Mouse (Mus musculus) embryonic facial prominence, embryonic 15.5 days (tissue): ENCODE results near the gene Dmrt2. TPM values are rescaled to one million over a fixed set of nuclear protein-coding genes. Genes with fewer than 3 reads are reported as not detected.

Experiments used
- ATAC-seq: fragments of 200-750 bp; cut with Nextera tagmentation; 2 replicates; pipeline ENCODE4 v1.8.0; 2017; ENCODE audit warnings: low read depth, moderate TSS enrichment; ENCODE audit not compliant: insufficient number of reproducible peaks, low FRiP score, low TSS enrichment
- H3K27ac ChIP-seq: fragments of 300-500 bp; sonication (generic); replicated peaks from 2 replicates; pipeline ENCODE4 v1.5.1; 2015; ENCODE audit warnings: mild to moderate bottlenecking, inconsistent platforms
- H3K27me3 ChIP-seq: fragments of 300-500 bp; sonication (generic); 2 replicates; pipeline ENCODE4 v1.6.1; 2015; ENCODE audit warnings: inconsistent platforms
- H3K36me3 ChIP-seq: fragments of 300-500 bp; sonication (generic); 2 replicates; pipeline ENCODE4 v1.6.1; 2015; ENCODE audit warnings: mild to moderate bottlenecking, inconsistent platforms
- H3K4me1 ChIP-seq: fragments of 300-500 bp; sonication (generic); 2 replicates; pipeline ENCODE4 v1.6.1; 2015; ENCODE audit warnings: inconsistent platforms
- H3K4me2 ChIP-seq: fragments of 300-500 bp; sonication (generic); replicated peaks from 2 replicates; pipeline ENCODE4 v1.6.1; 2015; ENCODE audit warnings: mild to moderate bottlenecking, inconsistent platforms
- H3K4me3 ChIP-seq: fragments of 300-500 bp; sonication (generic); replicated peaks from 2 replicates; pipeline ENCODE4 v1.5.1; 2015; ENCODE audit warnings: mild to moderate bottlenecking, inconsistent platforms
- H3K9ac ChIP-seq: fragments of 300-500 bp; sonication (generic); 2 replicates; pipeline ENCODE4 v1.6.1; 2015; ENCODE audit warnings: inconsistent platforms
- H3K9me3 ChIP-seq: fragments of 300-500 bp; sonication (generic); replicated peaks from 2 replicates; pipeline ENCODE4 v1.6.1; 2016; ENCODE audit warnings: inconsistent platforms
- WGBS: fragments of 180-500 bp; shearing (Covaris S2); methylation state at CpG from one replicate; pipeline ENCODE4 v1.1.7; 2015; 5-methylcytosine and 5-hydroxymethylcytosine counted together
- polyA plus RNA-seq: library from polyadenylated mRNA; unstranded; fragments of >200 nt; fragmentation: Nextera tagmentation; extraction: Ambion mirVana; gene quantifications from 2 replicates; pipeline ENCODE4 v1.2.1, GENCODE M21; 2015

Gene Dmrt2
- 8.9 and 9.6 TPM in 2 replicates for polyA plus RNA-seq

DNA sequence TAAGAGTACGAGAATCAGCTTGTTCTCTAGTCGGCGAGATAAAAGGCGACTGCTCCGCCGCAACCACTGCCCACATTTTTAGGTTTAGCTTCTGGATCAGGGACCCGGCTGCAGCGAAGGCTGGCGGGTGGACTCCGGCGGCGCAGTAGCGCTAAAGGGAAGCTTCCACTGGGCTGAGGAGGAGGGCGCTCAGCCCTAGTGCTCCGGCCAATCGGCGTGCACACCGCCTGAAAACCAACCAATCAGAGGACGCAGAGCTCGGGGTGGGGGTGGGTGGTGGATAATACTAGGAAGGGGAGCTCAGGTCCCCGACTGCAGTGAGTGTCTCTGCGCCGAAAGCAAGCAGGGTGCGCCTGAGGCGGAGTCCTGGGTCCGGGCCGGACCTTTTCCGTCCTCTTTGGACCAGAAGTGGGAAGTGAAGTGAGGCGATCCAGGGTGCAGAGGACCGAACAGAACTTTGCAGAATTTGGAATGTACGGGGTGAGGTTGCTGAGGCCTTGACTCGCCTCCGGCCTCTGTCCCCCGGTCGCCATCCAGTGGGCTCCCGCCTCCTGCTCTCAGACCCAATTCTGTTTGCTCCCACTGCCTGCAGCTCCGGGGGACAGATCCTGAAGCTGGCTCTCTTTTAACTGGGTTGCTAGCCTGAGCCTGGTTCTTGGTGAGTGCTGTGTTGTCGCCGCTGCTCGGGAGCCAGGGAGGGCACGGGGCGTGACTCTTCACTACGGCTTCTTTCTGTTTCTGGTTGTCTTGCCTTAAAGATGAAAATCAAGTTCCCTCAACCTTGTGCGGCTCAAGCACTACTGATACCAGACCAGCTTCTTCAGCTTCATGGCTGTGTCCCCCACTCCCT is at the start of gene Dmrt2:
TSS of gene Dmrt2 (plus strand) at position 311 of the 850 bp plus-strand sequence.
- Histone ChIP-seq H3K27me3 (peaks cover 96% of the 10 kb centered on the region), H3K27ac (no peak within 1 kb of the TSS), H3K36me3 (no peaks in the 10 kb centered on the region), H3K9ac (no peak within 1 kb of the TSS), H3K4me2 (peak within 1 kb of the TSS; percentile 78), H3K4me3 (peak within 1 kb of the TSS; percentile 47), H3K4me1 (peaks cover 18% of the 10 kb centered on the region), H3K9me3 (no peaks in the 10 kb centered on the region)
- under 1% methylated on average over 44 of the region's 44 CpGs for WGBS
- ATAC-seq: peak; percentile 95

DNA sequence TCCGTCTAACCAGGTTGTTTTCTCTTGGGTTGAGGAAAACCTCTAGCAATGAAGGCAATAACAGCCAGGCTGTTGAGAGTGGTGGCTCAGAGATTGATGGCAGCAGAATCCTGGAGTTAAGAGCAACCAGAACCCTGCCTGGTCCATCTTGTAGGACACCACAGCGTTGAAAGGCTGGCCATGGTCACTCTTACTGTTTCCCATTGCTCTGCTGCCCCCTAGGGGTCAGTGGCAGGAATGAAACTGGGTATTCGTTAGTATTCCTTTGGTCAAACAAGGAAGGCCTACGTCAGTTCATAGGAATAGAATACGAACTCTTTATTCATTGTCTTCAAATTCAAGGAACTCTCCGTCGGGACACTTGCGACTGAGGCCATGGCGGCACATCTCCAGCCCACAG is 43.7 kb upstream of the Dmrt2 start:
- peaks cover 52% of the 10 kb centered on the region for H3K27me3 ChIP-seq
- H3K27ac ChIP-seq: no peak overlapping the region
- H3K9me3 ChIP-seq: no peaks in the 10 kb centered on the region
- no peak overlapping the region for H3K9ac ChIP-seq
- H3K36me3 ChIP-seq: no peaks in the 10 kb centered on the region
- no peak overlapping the region for H3K4me3 ChIP-seq
- 14% methylated on average over 9 of the region's 9 CpGs for WGBS
- no peak overlapping the region for H3K4me2 ChIP-seq
- no peak for ATAC-seq
- H3K4me1 ChIP-seq: no peaks in the 10 kb centered on the region; the same call in 1 of the 2 replicates

DNA sequence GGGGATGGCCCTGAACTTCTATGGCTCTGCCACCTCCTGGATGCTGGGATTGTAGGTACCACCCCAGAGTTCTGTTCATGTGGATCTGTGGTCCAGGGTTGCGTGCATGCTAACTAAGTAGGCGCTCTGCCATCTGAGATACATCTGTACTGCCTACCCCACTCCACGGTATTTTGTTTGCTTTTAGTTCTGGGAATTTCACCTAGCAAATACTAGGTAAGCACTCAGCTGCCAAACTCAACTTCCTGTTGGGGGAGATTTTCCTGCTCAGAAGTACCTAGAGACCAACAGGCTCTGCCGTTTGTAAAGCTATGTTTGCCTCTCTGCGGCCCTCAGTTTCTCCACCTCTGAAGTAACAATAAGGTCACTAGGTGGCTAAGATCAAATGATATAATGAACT is 37.1 kb upstream of the Dmrt2 start:
- Histone ChIP-seq H3K27ac (no peak overlapping the region), H3K4me1 (peaks cover 4% of the 10 kb centered on the region; the same call in 1 of the 2 replicates), H3K36me3 (no peaks in the 10 kb centered on the region), H3K9ac (no peak overlapping the region), H3K4me3 (no peak overlapping the region), H3K4me2 (no peak overlapping the region; the same call in 1 of the 2 replicates), H3K9me3 (no peaks in the 10 kb centered on the region), H3K27me3 (peaks cover 4% of the 10 kb centered on the region)
- 73% methylated on average over 5 of the region's 5 CpGs for WGBS
- no peak for ATAC-seq

DNA sequence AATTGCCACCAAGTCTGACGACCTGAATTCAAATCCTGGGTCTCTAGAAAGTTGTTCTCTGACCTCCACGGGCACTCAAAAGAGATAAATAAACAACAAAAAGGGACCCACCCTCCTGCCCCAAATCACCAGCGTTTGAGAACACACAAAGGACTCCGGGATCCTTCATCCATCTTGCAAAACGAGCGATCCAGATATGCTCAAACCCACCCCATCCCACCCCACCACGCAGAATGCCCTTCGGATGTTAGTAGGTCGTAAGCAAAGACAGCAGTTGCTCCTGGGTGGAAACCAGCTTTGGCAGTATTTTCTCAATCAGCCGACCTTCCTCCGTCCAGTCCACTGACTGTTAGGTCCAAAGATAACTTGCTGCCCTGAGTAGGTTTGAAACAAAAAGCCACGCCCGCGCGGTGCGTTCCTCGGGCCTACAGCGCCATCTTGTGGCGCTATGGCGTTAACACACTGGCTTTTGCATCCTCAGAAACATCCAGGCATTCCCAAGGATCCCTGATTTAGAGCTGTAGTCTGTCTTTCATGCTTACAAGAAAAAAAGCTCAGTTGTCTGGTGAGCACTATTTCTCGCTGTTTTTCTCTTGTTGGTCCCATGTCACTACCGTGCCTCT is 36.5 kb upstream of the Dmrt2 start:
- Histone ChIP-seq H3K4me1 (peaks cover 4% of the 10 kb centered on the region; the same call in 1 of the 2 replicates), H3K4me3 (peak overlapping the region; percentile 38), H3K9ac (no peak overlapping the region), H3K36me3 (no peaks in the 10 kb centered on the region), H3K27me3 (no peaks in the 10 kb centered on the region), H3K27ac (no peak overlapping the region), H3K4me2 (peak overlapping the region; percentile 54), H3K9me3 (no peaks in the 10 kb centered on the region)
- WGBS: 14% methylated on average over 22 of the region's 22 CpGs
- ATAC-seq: no peak; the same call in 1 of the 2 replicates

DNA sequence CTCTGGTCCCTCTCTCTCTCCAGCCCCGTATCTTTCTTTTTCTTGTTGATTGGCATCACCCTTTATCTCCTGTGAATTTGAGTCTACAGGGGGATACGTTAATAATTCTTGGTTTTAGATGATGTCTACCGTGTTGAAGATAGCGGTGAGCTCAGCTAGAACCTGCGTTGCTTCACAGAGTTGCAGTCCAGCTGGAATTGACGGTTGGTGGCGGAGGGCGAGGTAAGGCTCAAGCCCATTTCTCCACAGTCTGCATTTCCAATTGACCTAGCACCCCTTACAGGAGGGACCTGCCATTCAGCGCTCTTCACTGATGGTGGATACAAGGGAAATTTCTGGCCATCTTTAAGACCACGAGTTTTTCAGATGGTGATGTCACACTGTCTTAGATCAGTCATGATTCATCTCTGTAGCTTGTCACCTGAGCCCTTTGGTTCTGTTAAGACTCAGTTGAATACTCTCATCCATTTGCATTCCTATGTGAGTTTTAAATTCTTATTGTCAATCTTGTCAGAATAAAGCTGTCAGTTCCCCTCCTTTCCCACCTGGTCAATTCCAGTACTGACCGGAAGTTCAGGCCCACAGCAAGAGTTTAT is 33.3 kb upstream of the Dmrt2 start:
- Histone ChIP-seq H3K27ac (no peak overlapping the region), H3K36me3 (no peaks in the 10 kb centered on the region), H3K9ac (no peak overlapping the region), H3K4me2 (no peak overlapping the region), H3K4me3 (no peak overlapping the region), H3K27me3 (no peaks in the 10 kb centered on the region), H3K4me1 (peaks cover 4% of the 10 kb centered on the region; the same call in 1 of the 2 replicates), H3K9me3 (no peaks in the 10 kb centered on the region)
- WGBS: 74% methylated on average over 11 of the region's 11 CpGs
- no peak for ATAC-seq

DNA sequence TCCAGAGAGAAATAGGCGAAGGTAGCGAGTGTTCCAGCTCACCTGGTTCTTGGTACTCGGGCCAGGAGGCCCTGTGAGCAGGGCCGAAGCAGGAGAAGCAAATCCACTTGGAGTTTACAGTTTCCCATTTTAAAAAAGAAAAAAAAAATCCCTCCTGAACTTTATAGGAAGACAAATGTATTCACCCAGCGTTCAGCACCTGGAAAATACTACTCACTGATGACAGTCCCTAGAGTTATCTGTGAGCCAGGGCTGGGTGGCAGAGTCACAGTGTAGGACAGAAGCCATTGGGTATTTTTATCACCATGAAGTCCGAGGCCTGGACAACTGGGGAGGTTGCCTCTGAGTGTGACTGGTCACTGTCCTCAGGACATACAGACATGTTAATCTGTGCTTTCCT is 30.4 kb upstream of the Dmrt2 start:
- 87% methylated on average over 6 of the region's 6 CpGs for WGBS
- no peak for ATAC-seq

DNA sequence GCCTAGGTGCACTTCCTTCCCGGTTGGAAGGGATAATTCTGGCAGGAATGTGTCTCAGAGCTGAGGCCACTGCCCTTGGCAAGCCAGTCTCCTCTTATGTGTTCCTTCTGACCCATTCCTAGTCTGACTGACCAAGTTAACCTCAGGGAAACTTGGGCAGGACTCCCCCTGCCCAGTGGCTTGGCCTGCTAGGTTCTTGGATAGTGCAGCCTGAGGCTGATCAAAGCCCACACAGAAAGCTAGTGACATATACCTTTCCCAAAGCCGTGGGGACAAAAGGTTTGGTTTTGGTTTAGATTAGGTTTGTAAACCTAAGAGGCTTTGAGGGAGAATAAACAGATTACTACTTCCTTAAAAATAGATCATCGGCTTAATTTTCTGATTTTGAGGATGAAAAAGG is 25.1 kb upstream of the Dmrt2 start:
- H3K4me2 ChIP-seq: no peak overlapping the region
- no peaks in the 10 kb centered on the region for H3K9me3 ChIP-seq
- no peaks in the 10 kb centered on the region for H3K4me1 ChIP-seq
- no peaks in the 10 kb centered on the region for H3K36me3 ChIP-seq
- ATAC-seq: no peak
- no peaks in the 10 kb centered on the region; the same call in 1 of the 2 replicates for H3K27me3 ChIP-seq
- no peak overlapping the region for H3K27ac ChIP-seq
- H3K9ac ChIP-seq: no peak overlapping the region
- H3K4me3 ChIP-seq: no peak overlapping the region
- 59% methylated on average over 3 of the region's 3 CpGs for WGBS

More for the DNA sequence above, 30.4 kb upstream of the Dmrt2 start:
- no peak overlapping the region for H3K27ac ChIP-seq
- no peak overlapping the region for H3K4me2 ChIP-seq
- H3K4me1 ChIP-seq: no peaks in the 10 kb centered on the region
- no peaks in the 10 kb centered on the region for H3K27me3 ChIP-seq
- H3K9me3 ChIP-seq: no peaks in the 10 kb centered on the region
- H3K4me3 ChIP-seq: no peak overlapping the region
- no peaks in the 10 kb centered on the region for H3K36me3 ChIP-seq
- H3K9ac ChIP-seq: no peak overlapping the region

DNA sequence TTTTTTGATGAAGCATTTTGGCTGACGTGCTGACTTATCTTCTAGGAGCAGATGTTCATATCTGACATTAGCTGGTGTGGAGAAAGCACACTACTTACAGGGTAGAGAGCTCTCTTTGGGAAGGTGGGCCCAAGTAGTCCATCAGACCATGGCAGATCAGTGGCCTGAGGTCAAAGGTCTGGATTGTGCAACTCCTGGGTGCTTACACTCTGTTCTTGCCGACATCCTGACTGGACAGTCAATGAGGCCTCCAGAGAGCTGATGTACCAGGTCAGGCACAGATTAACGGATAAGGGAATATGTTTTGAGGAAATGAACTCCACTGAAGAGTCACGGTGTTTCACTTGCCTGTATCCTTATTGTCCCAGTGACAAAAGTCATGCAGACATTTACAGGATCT is 23.5 kb upstream of the Dmrt2 start:
- no peak overlapping the region for H3K9ac ChIP-seq
- H3K4me1 ChIP-seq: no peaks in the 10 kb centered on the region
- no peaks in the 10 kb centered on the region for H3K36me3 ChIP-seq
- no peaks in the 10 kb centered on the region for H3K9me3 ChIP-seq
- H3K4me3 ChIP-seq: no peak overlapping the region
- H3K4me2 ChIP-seq: no peak overlapping the region
- ATAC-seq: no peak
- 64% methylated on average over 4 of the region's 4 CpGs for WGBS
- H3K27me3 ChIP-seq: no peaks in the 10 kb centered on the region; the same call in 1 of the 2 replicates
- no peak overlapping the region for H3K27ac ChIP-seq

DNA sequence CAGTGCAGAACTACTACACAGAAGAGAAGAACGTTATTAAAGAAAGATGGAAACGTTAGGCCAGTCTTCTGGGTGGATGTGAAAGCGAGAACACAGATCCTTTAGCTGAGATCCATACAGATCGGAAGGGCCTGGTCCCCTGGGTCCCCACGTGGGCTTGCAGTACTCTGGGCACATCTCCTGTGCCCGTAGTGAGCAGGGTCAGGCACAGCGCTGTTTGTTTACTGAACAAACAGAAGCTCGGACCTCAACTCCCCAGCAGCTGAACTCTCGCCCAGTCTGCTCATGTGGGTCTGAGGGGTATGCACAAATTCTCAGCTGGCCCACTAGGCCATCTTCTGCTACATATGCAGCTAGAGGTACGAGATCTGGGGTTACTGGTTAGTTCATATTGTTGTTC is 21.7 kb upstream of the Dmrt2 start:
- 78% methylated on average over 10 of the region's 10 CpGs for WGBS
- no peak for ATAC-seq
- H3K9me3 ChIP-seq: no peaks in the 10 kb centered on the region

DNA sequence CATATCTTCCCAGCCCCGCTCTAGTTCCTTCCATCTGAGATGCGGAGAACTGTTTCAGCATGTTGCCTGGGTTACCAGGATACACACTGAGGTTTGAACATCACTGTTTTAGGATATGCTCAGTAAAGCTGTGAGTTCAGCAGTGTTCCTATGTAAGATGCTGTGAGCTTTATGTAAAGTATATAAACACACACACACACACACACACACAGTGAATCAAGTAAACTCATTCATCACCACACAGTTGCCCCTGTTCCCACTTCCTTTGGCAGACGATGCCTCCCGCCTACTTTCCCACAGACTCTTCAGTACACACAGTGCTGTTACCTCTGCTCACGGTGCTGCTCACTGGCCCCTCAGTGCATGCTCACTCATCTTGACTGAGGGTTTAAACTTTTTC is 19.7 kb upstream of the Dmrt2 start:
- no peak for ATAC-seq
- H3K4me1 ChIP-seq: peaks cover 12% of the 10 kb centered on the region
- H3K4me2 ChIP-seq: no peak overlapping the region

More for the DNA sequence above, 21.7 kb upstream of the Dmrt2 start:
- Histone ChIP-seq H3K27ac (no peak overlapping the region), H3K4me3 (no peak overlapping the region), H3K4me1 (peaks cover 12% of the 10 kb centered on the region), H3K36me3 (no peaks in the 10 kb centered on the region), H3K27me3 (no peaks in the 10 kb centered on the region; the same call in 1 of the 2 replicates), H3K4me2 (no peak overlapping the region), H3K9ac (no peak overlapping the region)

More for the DNA sequence above, 19.7 kb upstream of the Dmrt2 start:
- WGBS: 64% methylated on average over 5 of the region's 5 CpGs
- Histone ChIP-seq H3K9ac (no peak overlapping the region), H3K36me3 (no peaks in the 10 kb centered on the region), H3K27ac (no peak overlapping the region), H3K9me3 (no peaks in the 10 kb centered on the region), H3K27me3 (no peaks in the 10 kb centered on the region; the same call in 1 of the 2 replicates), H3K4me3 (no peak overlapping the region)
